Mouse (Mus musculus): ENCODE measurements around the gene Abcb1b.
"Not testable (repeated sequence)": the region's sequence is repeated elsewhere in the genome, so short reads cannot be mapped to it uniquely, and the experiment has no call there.

The Abcb1b gene

DNA sequence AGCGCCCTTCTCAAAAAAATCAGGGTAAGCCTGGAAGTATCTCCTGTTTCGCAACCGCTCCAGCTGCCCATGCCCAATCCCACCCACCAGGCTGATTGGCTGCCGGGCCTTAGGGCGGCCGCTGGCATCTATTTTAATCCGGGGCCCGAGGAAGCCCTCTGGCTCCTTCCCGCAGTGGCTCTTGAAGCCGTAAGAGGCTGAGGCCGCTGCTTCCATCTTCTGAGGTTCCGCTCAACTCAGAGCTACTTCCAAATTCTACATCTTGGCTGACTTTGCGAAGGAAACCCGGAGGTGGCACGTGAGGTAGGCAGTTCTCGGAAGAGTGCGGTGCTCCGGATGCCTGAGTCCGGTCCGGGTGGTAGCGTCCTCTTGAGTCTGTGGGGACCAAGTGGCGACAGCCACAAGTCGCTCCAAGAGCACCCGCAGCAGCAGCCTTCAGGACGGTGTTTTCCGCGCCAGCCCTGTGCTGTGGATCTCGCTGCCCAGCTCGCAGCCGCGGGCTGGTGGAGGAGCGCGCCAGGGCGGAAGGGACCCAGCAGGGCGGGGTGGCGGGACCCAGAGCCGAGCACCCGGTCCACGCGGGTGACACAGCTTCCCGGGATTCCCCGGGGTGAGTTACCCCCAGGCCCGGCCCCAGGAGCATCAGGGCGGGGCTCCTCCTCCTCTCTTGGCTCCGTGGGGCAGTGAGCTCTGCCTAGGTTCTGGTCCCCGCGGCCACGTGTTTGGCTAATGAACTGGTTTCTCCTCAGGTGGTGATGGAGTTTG lies at the start of gene Abcb1b:
Abcb1b (plus strand) TSS at position 161 of the 765 bp plus-strand sequence.
- DNase-seq = peak; percentile 20 to 31

DNA sequence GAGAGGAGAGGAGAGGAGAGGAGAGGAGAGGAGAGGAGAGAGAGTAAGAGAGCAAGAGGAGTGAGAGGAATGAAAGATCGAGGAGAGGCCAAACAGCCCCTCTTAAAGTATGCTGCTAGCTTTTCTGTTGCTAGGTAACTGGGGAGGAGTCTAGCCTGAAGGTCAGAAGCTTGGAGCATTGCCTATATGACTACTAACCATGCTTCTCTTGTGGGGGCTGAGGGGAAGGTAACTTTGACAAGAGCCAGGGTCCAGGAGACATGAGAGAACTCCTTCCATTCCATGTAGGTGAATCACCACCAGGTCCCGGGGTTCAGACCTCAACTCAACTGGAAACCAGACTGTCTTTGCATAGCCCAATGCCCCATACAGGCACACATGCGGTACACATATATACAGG lies 25.1 kb upstream of the Abcb1b start:
- no peak for DNase-seq

DNA sequence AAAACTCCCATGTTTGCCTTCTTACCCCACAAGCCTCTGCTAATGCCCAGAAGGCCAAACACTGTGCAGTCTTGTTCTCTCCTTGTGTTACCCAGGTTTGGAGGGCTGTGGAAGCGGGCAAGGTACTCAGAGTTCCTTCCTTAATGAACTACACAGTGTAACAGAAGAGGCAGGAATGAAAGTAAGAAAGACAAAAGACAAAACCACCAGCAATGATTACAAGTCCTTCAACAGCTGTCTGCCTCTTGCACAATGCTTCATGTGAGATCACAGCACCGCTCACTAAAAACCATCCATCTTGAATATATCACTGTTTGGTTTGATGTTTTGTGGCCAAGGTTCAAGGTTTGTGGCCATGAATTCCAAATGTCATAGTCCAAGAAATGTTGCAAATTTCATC lies 19.6 kb upstream of the Abcb1b start:
- no peak for DNase-seq

DNA sequence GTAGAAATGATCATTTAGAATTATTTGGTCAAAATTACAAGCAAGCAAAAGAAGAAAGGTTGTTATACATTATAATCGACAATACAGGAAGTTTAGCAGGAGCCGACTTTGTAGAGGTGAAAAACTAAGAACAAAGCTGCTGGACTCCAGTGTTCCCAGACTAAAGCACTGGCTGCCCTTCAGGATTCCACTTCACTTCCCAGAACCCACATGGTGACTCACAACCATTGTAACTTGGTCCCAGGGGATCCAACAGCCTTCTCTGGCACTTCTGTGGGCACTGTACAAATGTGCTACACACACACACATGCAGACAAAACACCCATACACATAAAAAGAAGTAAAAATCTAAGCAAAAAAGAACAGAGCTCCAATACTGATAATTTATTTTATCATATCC lies 19.2 kb upstream of the Abcb1b start:
- no peak for DNase-seq

DNA sequence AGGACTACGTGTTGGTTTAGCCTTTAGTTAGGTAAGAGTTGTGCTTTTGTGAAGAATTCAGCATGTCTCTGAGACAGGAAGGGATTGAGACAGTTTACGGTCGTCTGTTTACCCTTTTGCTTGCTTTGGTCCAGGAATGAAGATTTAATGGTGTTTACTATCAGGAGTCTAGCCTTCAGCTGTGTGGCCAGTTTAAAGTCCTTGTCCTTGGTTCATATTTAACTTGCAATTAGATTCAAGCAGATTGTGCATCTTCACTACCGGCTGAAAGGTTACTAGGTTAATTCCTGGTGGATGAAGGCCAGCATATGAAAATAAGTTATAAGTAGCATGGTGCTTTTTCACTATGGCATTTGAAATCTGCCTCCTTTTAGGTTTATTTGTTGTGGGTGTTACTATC lies 5.7 kb upstream of the Abcb1b start:
- DNase-seq = no peak

DNA sequence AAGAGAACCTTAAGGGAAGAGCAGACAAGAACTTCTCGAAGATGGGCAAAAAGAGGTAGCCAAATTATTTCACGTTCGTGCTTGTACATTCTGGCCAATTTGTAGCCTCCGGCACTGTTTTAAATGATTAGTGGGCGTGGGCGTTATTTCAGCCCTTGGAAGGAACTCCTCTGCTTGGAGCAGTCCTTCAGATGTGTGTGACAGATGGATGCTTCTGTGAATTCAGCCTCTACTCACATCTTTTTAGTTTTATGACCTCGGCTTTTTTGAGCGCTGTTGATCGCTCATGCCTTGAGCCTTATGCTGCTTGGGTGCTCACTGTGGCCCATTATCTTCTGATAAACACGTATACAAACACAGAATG lies 787 bp downstream of the Abcb1b start:
- no peak for DNase-seq

DNA sequence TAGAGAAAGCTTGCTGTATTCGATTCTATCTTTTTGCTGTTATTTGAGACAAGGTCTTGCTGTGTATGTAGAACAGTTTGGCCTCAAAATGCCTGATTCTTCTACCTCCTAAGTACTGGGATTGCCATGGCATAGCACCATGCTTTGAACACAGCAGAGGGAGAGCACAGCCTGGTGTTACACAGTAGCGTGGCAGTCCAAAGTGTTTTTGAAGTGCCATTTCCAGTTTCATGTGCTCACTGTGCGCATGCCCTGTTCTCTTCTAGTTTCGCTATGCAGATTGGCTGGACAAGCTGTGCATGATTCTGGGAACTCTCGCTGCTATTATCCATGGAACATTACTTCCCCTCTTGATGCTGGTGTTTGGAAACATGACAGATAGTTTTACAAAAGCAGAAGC lies 7.8 kb downstream of the Abcb1b start:
- DNase-seq = no peak

DNA sequence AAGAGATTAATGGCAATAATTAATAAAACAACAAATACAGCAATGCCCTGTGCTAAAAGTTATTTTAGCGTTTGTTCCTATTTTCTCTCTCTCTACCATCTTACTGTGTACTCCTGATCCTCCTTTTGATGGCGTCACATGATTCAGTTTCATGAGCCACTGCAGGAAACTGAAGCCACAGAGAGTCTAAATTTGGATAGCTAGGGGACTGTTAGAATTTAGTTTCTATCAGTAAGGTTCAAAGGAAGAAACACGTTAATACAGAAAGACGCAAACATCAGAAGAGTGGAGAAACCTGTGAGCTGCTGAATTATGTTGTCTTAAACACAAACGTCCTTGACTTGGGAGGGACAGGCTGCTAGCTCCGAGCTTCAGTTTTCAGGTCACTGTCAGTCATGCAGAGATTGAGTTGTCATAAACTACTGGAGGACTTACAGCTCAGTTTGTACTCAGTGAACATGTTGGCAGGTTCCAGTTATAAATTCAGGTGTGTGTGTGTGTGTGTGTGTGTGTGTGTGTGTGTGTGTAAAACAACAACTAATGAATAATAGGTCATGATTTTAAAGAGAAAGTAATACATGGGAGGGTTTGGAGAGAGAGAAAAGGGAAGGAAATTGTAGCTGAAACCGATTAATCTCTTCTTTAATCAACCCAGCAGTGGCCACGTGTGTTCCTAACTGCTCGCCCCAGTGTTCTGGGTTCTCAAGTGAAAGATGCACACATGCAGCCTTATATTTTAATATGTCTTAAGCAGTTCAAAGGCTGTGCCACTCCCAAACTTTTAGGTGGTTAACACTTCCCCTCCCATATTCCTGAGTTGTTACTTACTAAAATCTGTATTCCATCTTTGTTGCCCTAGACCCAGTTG lies 9.4 kb downstream of the Abcb1b start:
- DNase-seq = no peak

DNA sequence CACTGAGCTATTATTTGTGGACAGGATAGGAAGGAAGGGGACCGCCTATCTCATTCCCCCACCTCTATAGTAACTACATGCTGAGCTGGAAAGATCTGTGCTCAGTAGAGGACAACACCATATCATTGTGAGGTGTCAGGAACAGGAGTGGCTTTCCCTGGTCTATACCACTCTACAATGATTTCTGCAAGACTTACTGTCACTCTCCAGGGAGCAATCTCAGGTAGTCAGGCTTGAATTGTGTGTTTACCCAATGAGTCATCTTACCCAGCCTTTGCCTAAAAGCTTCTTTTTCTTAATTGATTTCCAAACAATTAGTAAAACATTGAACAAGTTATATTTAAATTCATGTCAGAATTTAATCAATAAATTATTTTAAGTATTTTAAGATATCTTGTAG lies 15.9 kb downstream of the Abcb1b start:
- DNase-seq = no peak

DNA sequence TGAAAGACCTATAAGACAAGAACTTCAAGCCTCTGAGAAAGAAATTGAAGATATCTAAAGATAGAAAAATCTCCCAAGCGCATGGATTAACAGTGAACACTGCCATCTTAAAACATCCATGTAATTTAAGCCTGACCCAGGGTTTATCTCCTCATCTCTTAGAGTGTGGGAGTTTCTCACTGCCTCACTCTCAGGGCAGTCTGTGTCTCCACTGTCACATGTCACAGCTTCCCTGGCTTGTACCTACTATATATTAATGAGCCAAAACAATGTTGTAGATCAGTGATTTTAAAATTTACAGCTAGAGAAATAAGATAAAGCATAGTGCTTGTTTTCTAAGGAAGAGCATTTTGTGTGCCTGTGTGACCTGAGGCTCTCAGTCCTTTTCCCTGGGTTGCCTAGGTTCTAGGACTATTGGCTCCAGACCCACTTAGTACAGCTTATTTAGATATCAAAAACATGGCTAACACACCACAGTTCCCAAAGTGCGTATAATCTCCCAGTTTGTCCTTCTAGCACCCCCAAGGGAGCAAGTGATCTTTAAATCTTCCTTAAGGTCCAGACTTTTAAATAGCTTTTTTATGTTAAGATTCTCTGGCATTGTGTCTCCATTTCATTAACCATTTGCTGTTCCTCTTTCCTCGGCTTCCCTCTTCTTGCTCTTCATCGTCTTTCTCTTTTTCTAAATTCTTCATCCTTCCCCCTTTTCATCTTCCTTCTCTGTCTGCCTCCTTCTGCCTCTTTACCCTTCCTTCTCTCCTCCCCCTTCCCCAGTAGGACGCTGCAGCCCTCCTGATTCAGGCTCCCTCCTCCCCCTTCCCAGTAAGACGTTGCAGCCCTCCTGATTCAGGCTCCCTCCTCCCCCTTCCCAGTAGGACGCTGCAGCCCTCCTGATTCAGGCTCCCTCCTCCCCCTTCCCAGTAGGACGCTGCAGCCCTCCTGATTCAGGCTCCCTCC lies 22.0 kb downstream of the Abcb1b start:
- no peak for DNase-seq

DNA sequence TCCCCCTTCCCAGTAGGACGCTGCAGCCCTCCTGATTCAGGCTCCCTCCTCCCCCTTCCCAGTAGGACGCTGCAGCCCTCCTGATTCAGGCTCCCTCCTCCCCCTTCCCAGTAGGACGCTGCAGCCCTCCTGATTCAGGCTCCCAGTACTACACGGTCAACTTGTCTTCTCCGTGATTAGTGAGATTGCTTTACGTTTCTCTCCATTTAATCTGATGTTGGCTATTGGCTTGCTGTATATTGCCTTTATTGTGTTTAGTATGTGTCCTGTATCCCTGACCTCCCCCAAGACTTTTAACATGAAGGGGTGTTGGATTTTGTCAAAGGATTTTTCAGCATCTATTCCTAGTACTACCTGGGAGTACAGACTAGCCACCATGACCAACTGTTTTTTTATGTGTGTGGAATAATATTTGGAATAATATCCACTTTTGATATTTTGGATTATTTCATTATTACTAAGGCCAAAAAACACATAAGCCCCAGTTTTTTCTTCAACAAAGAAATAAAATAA lies 22.7 kb downstream of the Abcb1b start:
- not testable (repeated sequence) for DNase-seq

DNA sequence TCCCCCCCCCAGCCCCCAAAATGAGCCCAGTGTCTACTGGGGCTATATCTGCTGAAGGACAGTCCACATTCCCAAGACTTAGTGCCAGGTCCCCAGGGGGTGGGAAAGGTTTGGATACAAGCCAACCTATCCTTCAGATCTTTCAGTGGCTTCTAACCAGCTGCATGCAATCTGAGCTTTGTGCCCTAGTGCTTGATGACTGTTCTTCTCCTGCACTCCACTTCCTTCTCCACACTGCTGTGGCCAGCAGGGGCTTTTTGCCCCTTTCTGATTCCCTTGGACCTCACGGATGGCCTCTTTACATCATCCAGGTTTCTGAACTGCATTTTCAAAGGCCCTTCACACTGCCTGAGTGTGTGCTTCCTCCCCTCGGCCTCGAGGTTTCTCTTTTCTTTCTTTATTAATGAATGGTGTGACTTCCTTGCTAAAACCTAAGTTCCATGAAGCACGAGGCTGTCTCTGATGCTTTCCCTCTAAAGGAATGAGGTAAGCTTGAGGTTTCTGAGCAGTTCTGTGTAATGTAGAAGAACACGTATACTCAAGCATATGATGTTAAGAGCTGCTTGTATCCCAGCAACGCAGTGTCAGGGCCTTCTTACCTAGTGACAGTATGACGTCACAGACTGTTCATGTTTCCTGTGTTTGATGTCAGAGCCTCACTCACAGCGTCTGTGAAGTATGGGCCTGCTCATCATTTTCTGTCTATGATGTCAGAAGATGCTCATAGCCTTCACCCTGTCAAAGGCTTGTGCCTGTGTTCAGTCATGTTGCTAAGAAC lies 40.9 kb downstream of the Abcb1b start:
- DNase-seq = no peak

DNA sequence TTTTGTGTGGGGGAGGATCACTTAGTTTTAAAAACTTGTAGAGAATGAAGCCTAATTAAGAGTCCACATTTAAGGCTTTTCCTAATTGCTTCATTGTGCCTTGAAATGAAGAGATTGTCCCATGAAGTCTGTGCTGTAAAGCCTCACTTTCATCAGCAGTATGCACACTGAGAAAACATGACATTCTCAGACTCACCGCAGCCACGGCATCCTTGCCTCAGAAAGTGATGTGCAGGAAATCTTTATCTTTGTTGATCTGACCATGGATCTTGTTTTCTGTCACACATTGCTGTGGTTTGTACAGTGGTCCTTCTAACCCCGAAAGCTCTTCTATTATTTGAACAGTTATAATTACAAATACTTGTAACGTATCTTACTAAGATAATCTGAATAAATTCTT lies 41.7 kb downstream of the Abcb1b start:
- DNase-seq = no peak

DNA sequence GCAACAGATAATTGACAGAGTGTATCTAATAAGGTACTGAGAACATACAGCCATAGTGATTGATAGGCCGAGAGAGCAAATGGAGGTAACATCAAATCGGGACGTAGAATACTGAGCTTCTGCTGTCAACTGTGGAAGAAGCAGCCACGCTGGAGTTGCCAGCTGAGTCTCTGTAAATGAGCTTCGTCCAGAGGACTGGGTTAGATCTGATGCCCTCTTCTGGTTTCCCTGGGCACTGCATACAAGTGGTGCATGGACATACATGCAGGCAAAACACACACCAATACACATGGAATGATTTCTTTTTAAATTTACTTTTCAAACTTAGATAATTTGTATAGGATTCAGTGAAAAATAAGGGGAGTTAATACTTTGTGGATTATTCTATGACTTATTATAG lies 42.9 kb downstream of the Abcb1b start:
- DNase-seq = peak; percentile 63 to 73

DNA sequence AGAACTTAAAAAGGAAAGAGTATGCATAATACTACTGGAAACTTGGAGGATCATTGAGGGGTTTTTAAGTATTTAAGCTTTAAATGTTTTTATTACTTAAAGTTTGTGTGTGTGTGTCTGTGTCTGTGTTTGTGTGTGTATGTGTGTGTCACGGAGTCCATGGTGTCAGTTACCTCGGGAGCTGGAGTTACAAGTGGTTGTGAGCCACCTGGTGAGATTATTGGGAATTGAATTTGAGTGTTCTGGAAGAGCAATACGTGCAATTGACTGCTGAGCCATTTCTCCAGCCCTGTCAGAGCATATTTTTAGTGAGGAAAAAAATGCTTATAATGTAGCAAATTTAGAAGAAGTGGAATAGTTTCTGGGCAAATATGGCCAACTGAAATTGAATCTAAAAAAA lies 44.9 kb downstream of the Abcb1b start:
- DNase-seq = no peak

DNA sequence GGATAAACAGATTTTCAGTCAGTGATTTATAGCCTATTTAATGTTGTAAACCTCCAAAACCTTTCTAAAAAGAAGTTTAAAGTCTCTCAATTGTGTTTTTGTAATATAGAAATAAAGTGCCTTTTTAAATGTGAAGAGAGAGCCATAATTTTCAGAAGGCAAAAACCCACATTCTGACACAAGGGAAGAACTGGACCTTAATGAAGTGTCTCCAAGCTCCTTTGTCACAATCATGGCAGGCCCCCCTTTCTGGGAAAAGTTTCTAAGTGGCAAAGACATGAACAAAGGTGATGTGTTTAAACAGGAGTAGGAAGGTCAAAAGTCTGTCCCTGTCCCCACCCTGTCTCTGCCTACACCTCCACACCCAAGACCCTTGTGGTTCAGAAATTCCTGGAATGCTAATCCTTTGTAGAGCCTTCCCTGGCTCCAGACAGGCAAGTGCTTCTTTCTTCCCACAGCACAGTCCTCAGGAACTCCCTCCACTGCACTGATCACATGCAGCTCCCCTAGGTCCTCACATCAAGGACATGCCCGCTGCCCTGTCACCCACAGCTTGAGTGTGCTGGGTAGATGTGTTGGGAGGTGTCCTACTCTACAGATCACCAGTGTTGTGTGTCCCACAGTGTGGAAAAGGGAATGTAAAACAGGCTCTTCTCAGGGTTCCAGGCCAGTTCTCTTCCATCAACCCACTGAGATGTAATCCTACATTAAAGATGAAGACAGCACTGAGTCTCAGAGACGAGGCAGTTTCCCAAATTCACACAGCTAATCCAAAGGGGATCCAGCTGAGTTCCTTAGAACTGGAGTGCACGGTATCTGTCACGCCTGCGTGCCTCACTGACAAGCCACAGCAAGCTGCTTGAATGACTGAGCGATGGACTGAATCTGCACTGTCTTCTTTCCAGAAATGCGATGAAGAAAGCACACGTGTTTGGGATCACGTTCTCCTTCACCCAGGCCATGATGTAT lies 50.9 kb downstream of the Abcb1b start:
- DNase-seq = not testable (repeated sequence)

DNA sequence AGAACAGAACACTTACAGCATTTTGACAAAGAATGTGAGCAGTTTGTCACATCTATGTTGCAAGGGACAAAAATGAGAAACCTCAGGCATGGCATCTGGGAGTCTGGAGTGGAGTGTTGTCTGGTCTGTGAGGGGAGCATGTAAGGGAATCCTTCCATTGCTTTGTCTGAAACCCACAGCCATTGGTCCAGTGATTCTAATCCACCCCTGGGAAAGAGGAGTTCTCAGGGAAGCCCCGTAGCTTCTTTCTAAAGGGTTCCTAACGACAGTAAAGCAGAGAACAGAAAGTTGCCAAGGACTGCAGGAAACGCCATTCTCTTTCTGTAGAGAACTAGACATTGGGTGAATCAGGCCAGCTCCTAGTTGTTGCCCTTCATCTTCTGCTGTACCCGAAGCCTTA lies 52.9 kb downstream of the Abcb1b start:
- DNase-seq = no peak

DNA sequence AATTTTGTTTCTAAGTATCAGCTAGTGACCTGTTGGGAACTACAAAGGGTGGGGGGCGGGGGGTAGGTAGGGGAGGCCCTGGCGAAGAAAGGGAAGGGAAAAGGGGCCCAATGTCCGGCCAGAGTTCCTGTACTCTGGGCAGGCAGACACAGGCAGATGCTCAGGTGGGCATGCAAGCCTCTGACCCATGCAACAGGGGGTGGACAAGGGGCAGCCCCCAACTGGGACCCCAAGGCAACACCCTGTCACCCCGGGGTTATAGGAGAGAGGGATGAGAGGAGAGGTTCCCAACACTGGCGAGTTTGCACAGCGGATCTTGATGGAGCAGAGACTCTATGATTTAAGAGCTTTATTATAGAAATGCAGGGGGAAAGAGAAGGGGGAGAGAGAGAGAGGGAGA lies 59.3 kb downstream of the Abcb1b start:
- DNase-seq = no peak

DNA sequence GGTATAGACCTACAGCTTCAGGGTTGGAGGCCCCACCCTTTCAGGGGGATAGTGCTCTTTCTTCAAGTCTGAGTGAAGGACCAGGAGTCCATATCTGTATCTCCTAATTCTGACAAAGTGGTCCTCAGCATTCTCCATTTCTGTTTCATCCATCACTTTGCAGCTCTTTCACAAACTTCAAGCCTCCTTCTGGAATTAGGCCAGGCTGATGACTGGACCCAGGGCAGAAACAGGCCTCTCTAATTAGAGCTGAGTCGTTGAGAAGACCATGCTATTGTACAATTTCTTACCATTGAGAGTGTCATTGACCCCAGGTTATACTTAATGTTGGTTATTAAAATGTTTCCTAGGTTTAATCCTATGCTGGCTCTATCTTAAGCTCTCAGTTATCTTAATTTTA lies 63.9 kb downstream of the Abcb1b start:
- DNase-seq = no peak

DNA sequence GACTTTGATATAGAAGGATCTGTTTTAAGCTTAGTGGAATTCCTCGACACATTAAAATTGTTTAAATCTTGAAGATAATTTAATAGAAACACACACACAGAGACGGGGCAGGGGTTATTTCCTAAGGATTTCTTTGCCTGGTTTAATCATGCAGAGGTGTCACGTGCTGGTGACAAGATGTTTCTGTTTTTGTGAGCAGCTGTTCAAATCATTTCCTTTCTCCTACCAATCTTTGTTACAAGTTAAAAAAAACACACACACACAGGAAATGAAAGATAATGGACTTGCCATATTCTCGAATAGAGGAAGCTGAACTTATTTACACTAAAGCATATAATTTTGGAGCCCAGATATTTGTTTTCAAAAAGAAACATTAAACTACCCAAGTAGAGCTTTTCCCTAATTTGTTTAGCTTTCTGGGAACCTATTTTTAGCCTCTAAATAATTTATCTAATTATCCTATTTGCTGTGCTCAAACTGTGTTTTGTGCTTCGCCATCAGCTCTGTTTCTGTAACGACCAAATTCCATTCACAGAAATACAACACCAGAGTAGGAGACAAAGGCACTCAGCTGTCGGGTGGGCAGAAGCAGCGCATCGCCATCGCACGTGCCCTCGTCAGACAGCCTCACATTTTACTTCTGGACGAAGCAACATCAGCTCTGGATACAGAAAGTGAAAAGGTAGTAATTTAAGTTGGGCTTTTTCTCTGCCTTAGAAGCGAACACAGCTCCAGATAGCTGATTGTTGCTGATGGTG lies 65.8 kb downstream of the Abcb1b start:
- DNase-seq = no peak
